Mouse (Mus musculus) embryonic facial prominence, embryonic 14.5 days (tissue): Measurements from ENCODE around the gene Tex46. TPM values are rescaled to one million over a fixed set of nuclear protein-coding genes. Genes with fewer than 3 reads are reported as not detected.

Source experiments
- ATAC-seq: fragments of 200-750 bp; cut with Nextera tagmentation; 2 replicates; pipeline ENCODE4 v1.8.0; 2017; ENCODE audit warnings: low read depth, moderate number of reproducible peaks, moderate TSS enrichment
- DNase-seq: peaks from one replicate; pipeline ENCODE4 v3.0.0-alpha.2; 2015; ENCODE audit warnings: low spot score
- H3K27ac ChIP-seq: fragments of 300-500 bp; sonication (generic); replicated peaks from 2 replicates; pipeline ENCODE4 v1.5.1; 2014; ENCODE audit warnings: low read depth, mild to moderate bottlenecking, low read length, moderate library complexity
- H3K27me3 ChIP-seq: fragments of 300-500 bp; sonication (generic); replicated peaks from 2 replicates; pipeline ENCODE4 v1.6.1; 2014; ENCODE audit warnings: low read length; ENCODE audit not compliant: control insufficient read depth, insufficient read depth
- H3K36me3 ChIP-seq: fragments of 300-500 bp; sonication (generic); 2 replicates; pipeline ENCODE4 v1.6.1; 2014; ENCODE audit warnings: low read length, mixed read lengths; ENCODE audit not compliant: control insufficient read depth, insufficient read depth
- H3K4me1 ChIP-seq: fragments of 300-500 bp; sonication (generic); 2 replicates; pipeline ENCODE4 v1.6.1; 2014; ENCODE audit warnings: antibody characterized with exemption, low read length; ENCODE audit not compliant: control insufficient read depth, insufficient read depth
- H3K4me2 ChIP-seq: fragments of 300-500 bp; sonication (generic); 2 replicates; pipeline ENCODE4 v1.6.1; 2014; ENCODE audit warnings: low read depth, mild to moderate bottlenecking, low read length, moderate library complexity, mixed read lengths
- H3K4me3 ChIP-seq: fragments of 300-500 bp; sonication (generic); 2 replicates; pipeline ENCODE4 v1.5.1; 2014; ENCODE audit warnings: low read depth, mild to moderate bottlenecking, low read length
- H3K9ac ChIP-seq: fragments of 300-500 bp; sonication (generic); 2 replicates; pipeline ENCODE4 v1.6.1; 2014; ENCODE audit warnings: low read depth, mild to moderate bottlenecking, low read length, moderate library complexity, mixed read lengths
- H3K9me3 ChIP-seq: fragments of 300-500 bp; sonication (generic); 2 replicates; pipeline ENCODE4 v1.6.1; 2016; ENCODE audit warnings: low read length; ENCODE audit not compliant: control insufficient read depth
- WGBS: fragments of 180-500 bp; shearing (Covaris S2); extraction: QIAGEN DNeasy Blood & Tissue Kit; methylation state at CpG from one replicate; pipeline ENCODE4 v1.1.7; 2014; 5-methylcytosine and 5-hydroxymethylcytosine counted together
- polyA plus RNA-seq: library from polyadenylated mRNA; unstranded; fragments of >200 nt; fragmentation: Nextera tagmentation; extraction: Ambion mirVana; gene quantifications from 2 replicates; pipeline ENCODE4 v1.2.1, GENCODE M21; 2014

Tex46 gene
- polyA plus RNA-seq, 1 experiment from 2014 or later = not detected

GRCm38 (mm10) chr4:136595221-136595620, 15.0 kb upstream of the Tex46 start:
- Histone ChIP-seq H3K9ac (no peak overlapping the region), H3K4me1 (no peaks in the 10 kb centered on the region), H3K9me3 (no peaks in the 10 kb centered on the region), H3K4me3 (no peak overlapping the region), H3K27ac (no peak overlapping the region), H3K27me3 (no peaks in the 10 kb centered on the region), H3K4me2 (no peak overlapping the region), H3K36me3 (peaks cover 23% of the 10 kb centered on the region)
- ATAC-seq (peak; percentile 41; the same call in 1 of the 2 replicates), DNase-seq (no peak)
- WGBS = 67% methylated on average over 6 of the region's 6 CpGs

GRCm38 (mm10) chr4:136598268-136598876, 11.9 kb upstream of the Tex46 start:
- Histone ChIP-seq H3K36me3 (0 out of 2 replicates have a peak, but pooled peaks cover 3% of the 10 kb centered on the region), H3K4me3 (no peak overlapping the region), H3K9me3 (no peaks in the 10 kb centered on the region), H3K27me3 (no peaks in the 10 kb centered on the region), H3K9ac (no peak overlapping the region), H3K27ac (no peak overlapping the region), H3K4me1 (peaks cover 9% of the 10 kb centered on the region), H3K4me2 (no peak overlapping the region)
- DNase-seq (no peak), ATAC-seq (no peak)
- 85% methylated on average over 7 of the region's 7 CpGs for WGBS

DNA sequence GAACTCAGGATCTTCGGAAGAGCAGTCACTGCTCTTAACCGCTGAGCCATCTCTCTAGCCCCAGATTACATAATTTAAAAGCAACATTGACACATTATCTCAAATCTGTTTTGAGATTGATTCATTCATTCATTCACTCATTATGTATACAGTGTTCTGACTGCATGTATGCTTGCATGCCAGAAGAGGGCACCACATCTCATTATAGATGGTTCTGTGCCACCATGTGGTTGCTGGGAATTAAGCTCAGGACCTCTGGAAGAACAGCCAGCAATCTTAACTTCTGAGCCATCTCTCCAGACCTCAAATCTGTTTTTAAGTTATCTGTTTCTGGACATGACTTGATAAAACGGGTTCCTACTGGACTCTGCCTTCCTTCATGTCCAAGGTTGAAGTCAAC, 10.4 kb upstream of the Tex46 start:
- Histone ChIP-seq H3K4me3 (no peak overlapping the region), H3K9ac (no peak overlapping the region), H3K9me3 (no peaks in the 10 kb centered on the region), H3K4me1 (peaks cover 9% of the 10 kb centered on the region), H3K4me2 (no peak overlapping the region), H3K27ac (no peak overlapping the region), H3K36me3 (0 out of 2 replicates have a peak, but pooled peaks cover 3% of the 10 kb centered on the region), H3K27me3 (no peaks in the 10 kb centered on the region)
- DNase-seq (no peak), ATAC-seq (no peak)
- WGBS = 96% methylated on average over 3 of the region's 3 CpGs

DNA sequence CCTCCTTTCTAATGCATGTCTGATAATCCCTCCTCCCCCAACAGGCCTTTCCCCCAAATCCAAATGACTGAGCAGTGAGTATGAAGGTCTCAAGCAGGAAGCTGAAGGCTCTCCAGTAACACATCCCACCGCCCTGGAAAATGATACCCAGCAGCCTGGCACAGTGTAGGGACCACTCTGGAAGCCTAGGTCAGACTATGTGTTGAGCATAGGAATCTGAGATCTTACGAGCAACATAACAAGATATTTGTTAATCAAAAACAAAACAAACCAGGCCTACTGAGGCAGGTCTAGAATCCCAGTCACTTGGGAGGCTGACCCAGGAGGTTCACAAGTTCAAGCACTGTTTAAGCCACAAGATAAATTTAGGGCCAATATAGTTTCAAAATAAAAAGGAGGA, 9.7 kb upstream of the Tex46 start:
- DNase-seq (no peak), ATAC-seq (no peak)
- Histone ChIP-seq H3K27me3 (no peaks in the 10 kb centered on the region), H3K4me3 (peak overlapping the region; percentile 100), H3K4me2 (peak overlapping the region; percentile 53), H3K9me3 (no peaks in the 10 kb centered on the region), H3K36me3 (0 out of 2 replicates have a peak, but pooled peaks cover 3% of the 10 kb centered on the region), H3K27ac (no peak overlapping the region), H3K9ac (no peak overlapping the region; the same call in 1 of the 2 replicates), H3K4me1 (peaks cover 9% of the 10 kb centered on the region)
- 78% methylated on average over 2 of the region's 2 CpGs for WGBS

GRCm38 (mm10) chr4:136601476-136601875, 8.8 kb upstream of the Tex46 start:
- ATAC-seq (no peak), DNase-seq (peak; percentile 58)
- Histone ChIP-seq H3K9me3 (no peaks in the 10 kb centered on the region), H3K27ac (peak overlapping the region; percentile 95), H3K36me3 (0 out of 2 replicates have a peak, but pooled peaks cover 3% of the 10 kb centered on the region), H3K27me3 (no peaks in the 10 kb centered on the region), H3K4me2 (peak overlapping the region; percentile 53), H3K4me3 (peak overlapping the region; percentile 100), H3K9ac (peak overlapping the region; percentile 99), H3K4me1 (peaks cover 9% of the 10 kb centered on the region)
- WGBS = under 1% methylated on average over 13 of the region's 13 CpGs

- peak; percentile 51 for DNase-seq
- Histone ChIP-seq H3K27ac (peak overlapping the region; percentile 95), H3K36me3 (0 out of 2 replicates have a peak, but pooled peaks cover 3% of the 10 kb centered on the region), H3K4me3 (peak overlapping the region; percentile 100), H3K27me3 (no peaks in the 10 kb centered on the region), H3K4me1 (peaks cover 9% of the 10 kb centered on the region), H3K4me2 (peak overlapping the region; percentile 53), H3K9me3 (no peaks in the 10 kb centered on the region), H3K9ac (peak overlapping the region; percentile 99)
- 0% methylated on average over 18 of the region's 68 CpGs for WGBS
- peak; percentile 63 for ATAC-seq
These were observed 8.2 kb upstream of the Tex46 start for GRCm38 (mm10) chr4:136602018-136602554.

DNA sequence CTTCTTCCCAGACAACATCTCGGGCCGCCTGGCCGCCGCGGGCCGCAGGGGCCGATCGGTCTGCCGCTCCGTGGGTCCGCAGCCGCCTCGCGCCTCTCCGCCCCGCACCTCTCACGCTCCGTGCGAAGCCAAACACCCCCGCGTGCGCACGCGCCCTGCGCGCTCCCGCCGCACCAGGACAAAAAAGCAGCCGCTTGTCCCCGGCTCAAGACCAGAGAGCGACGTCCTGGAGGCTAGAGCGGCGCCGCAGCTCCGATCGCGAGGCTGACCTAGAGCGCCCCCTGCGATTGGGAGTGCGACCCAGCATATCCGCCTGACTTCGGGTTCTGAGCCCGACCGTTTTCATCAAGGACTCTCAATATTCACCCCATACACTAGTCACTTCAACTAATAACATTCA, 7.7 kb upstream of the Tex46 start, which contains the start of gene Kdm1a:
Kdm1a (minus strand) TSS at position 156 of the 400 bp plus-strand sequence.
- peak within 1 kb of the TSS; percentile 95 for H3K27ac ChIP-seq
- H3K4me2 ChIP-seq = peak within 1 kb of the TSS; percentile 53
- DNase-seq = peak; percentile 96
- H3K4me3 ChIP-seq = peak within 1 kb of the TSS; percentile 100
- WGBS = 0% methylated on average over 17 of the region's 45 CpGs
- H3K9ac ChIP-seq = peak within 1 kb of the TSS; percentile 99
- peak; percentile 95 for ATAC-seq
- H3K4me1 ChIP-seq = peaks cover 9% of the 10 kb centered on the region
- 0 out of 2 replicates have a peak, but pooled peaks cover 3% of the 10 kb centered on the region for H3K36me3 ChIP-seq
- no peaks in the 10 kb centered on the region for H3K9me3 ChIP-seq
- no peaks in the 10 kb centered on the region for H3K27me3 ChIP-seq

DNA sequence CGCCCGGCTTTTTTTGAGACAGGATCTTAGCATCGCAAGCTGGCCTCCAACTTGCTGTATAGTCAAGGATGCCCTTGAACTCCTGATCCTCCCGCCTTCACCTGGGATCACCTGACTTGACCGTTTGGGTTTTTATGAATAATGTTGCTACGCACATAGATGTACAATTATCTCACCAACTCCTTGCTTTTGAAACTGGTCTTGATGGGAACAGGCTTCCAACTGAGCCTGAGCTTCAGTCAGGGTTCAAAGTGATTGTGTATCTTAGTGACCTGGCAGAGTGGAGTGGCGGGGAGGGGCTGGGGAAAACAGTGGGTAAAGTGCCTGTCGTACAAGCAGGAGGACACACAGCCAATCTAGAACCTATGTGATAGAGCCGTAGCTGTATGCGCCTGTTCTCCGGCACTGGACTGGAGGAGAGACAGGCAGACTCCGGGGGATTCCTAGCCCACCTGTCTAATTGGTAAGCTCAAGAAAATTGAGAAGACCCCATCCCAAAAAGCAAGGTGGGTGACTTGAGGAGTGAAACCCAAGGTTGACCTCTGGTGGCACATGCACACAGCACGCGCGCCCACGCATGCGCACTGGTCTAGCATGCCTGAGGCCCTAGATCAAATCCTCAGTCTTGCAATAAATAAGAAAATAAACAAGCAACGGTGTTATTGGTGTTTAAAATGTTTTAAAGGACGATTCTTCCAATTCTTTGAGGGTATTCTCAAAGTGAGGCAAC, 4.3 kb upstream of the Tex46 start:
- ATAC-seq (no peak), DNase-seq (no peak)
- WGBS = 90% methylated on average over 19 of the region's 19 CpGs
- Histone ChIP-seq H3K4me1 (peaks cover 2% of the 10 kb centered on the region; the same call in 1 of the 2 replicates), H3K27me3 (no peaks in the 10 kb centered on the region), H3K36me3 (no peaks in the 10 kb centered on the region), H3K9ac (no peak overlapping the region), H3K27ac (no peak overlapping the region), H3K4me3 (no peak overlapping the region), H3K9me3 (no peaks in the 10 kb centered on the region), H3K4me2 (no peak overlapping the region)
